Mouse (Mus musculus): ENCODE measurements around the gene Rhbdd3. TPM values are rescaled to one million over a fixed set of nuclear protein-coding genes. Genes with fewer than 3 reads are reported as not detected.

The Rhbdd3 gene
- polyA plus RNA-seq (2016; fragmentation: Nextera tagmentation; extraction: Ambion mirVana): 26.5 and 28.4 TPM in 2 replicates

GRCm38 (mm10) chr11:5098736-5099542 lies at the start of gene Rhbdd3, which contains the start of gene Ewsr1:
Gene Rhbdd3, plus strand, starts transcription at chr11:5098926.
Gene Ewsr1, minus strand, starts transcription at chr11:5099266.
- Histone ChIP-seq H3K36me3 (peaks cover 10% of the 10 kb centered on the region), H3K9ac (peak within 1 kb of the TSS; percentile 99), H3K4me3 (peak within 1 kb of the TSS; percentile 94), H3K9me3 (replicated peaks) (no peaks in the 10 kb centered on the region), H3K4me1 (replicated peaks) (peaks cover 29% of the 10 kb centered on the region), H3K27me3 (replicated peaks) (no peaks in the 10 kb centered on the region), H3K27ac (ENCODE audit: poor library complexity, severe bottlenecking) (peak within 1 kb of the TSS; percentile 92), H3K4me2 (peak within 1 kb of the TSS; percentile 84)
- under 1% methylated on average over 90 of the region's 92 CpGs for WGBS
- peak; percentile 90 for ATAC-seq (ENCODE audit: insufficient number of reproducible peaks, low FRiP score)

- no peak overlapping the region for H3K9ac ChIP-seq
- peaks cover 6% of the 10 kb centered on the region; the same call in 1 of the 2 replicates for H3K4me1 ChIP-seq (replicated peaks)
- H3K4me3 ChIP-seq: no peak overlapping the region
- H3K36me3 ChIP-seq: no peaks in the 10 kb centered on the region
- no peaks in the 10 kb centered on the region for H3K9me3 ChIP-seq (replicated peaks)
- no peak overlapping the region for H3K27ac ChIP-seq (ENCODE audit: poor library complexity, severe bottlenecking)
- H3K27me3 ChIP-seq (replicated peaks): peaks cover 18% of the 10 kb centered on the region
- ATAC-seq (ENCODE audit: insufficient number of reproducible peaks, low FRiP score): no peak
- H3K4me2 ChIP-seq: no peak overlapping the region
- 79% methylated on average over 10 of the region's 10 CpGs for WGBS
Observed at GRCm38 (mm10) chr11:5051629-5052028, 47.1 kb upstream of the Rhbdd3 start.

GRCm38 (mm10) chr11:5052200-5052854 lies 46.4 kb upstream of the Rhbdd3 start:
- Histone ChIP-seq H3K4me1 (replicated peaks) (peaks cover 6% of the 10 kb centered on the region; the same call in 1 of the 2 replicates), H3K27ac (ENCODE audit: poor library complexity, severe bottlenecking) (no peak overlapping the region), H3K9me3 (replicated peaks) (no peaks in the 10 kb centered on the region), H3K36me3 (no peaks in the 10 kb centered on the region), H3K27me3 (replicated peaks) (peaks cover 25% of the 10 kb centered on the region), H3K9ac (no peak overlapping the region), H3K4me3 (no peak overlapping the region), H3K4me2 (no peak overlapping the region)
- no peak for ATAC-seq (ENCODE audit: insufficient number of reproducible peaks, low FRiP score)
- 64% methylated on average over 10 of the region's 10 CpGs for WGBS

- H3K9me3 ChIP-seq (replicated peaks): no peaks in the 10 kb centered on the region
- H3K27ac ChIP-seq (ENCODE audit: poor library complexity, severe bottlenecking): no peak overlapping the region
- no peak overlapping the region for H3K4me2 ChIP-seq
- 83% methylated on average over 14 of the region's 14 CpGs for WGBS
- no peak overlapping the region for H3K4me3 ChIP-seq
- peaks cover 20% of the 10 kb centered on the region for H3K4me1 ChIP-seq (replicated peaks)
- H3K9ac ChIP-seq: no peak overlapping the region
- no peak for ATAC-seq (ENCODE audit: insufficient number of reproducible peaks, low FRiP score)
- H3K27me3 ChIP-seq (replicated peaks): peaks cover 43% of the 10 kb centered on the region
- H3K36me3 ChIP-seq: no peaks in the 10 kb centered on the region
Observed at GRCm38 (mm10) chr11:5054151-5054550, 44.6 kb upstream of the Rhbdd3 start.

GRCm38 (mm10) chr11:5054874-5055273 lies 43.9 kb upstream of the Rhbdd3 start:
- WGBS: 47% methylated on average over 6 of the region's 6 CpGs
- H3K9me3 ChIP-seq (replicated peaks): no peaks in the 10 kb centered on the region
- no peak overlapping the region for H3K4me3 ChIP-seq
- H3K9ac ChIP-seq: no peak overlapping the region
- H3K4me1 ChIP-seq (replicated peaks): peaks cover 27% of the 10 kb centered on the region
- H3K4me2 ChIP-seq: no peak overlapping the region
- H3K36me3 ChIP-seq: no peaks in the 10 kb centered on the region
- H3K27ac ChIP-seq (ENCODE audit: poor library complexity, severe bottlenecking): no peak overlapping the region
- ATAC-seq (ENCODE audit: insufficient number of reproducible peaks, low FRiP score): no peak
- peaks cover 50% of the 10 kb centered on the region for H3K27me3 ChIP-seq (replicated peaks)

- Histone ChIP-seq H3K9ac (no peak overlapping the region), H3K4me1 (replicated peaks) (peaks cover 33% of the 10 kb centered on the region), H3K27me3 (replicated peaks) (peaks cover 64% of the 10 kb centered on the region), H3K9me3 (replicated peaks) (no peaks in the 10 kb centered on the region), H3K36me3 (0 out of 2 replicates have a peak, but pooled peaks cover 8% of the 10 kb centered on the region), H3K4me2 (no peak overlapping the region), H3K27ac (ENCODE audit: poor library complexity, severe bottlenecking) (no peak overlapping the region), H3K4me3 (no peak overlapping the region)
- WGBS: 44% methylated on average over 23 of the region's 23 CpGs
- ATAC-seq (ENCODE audit: insufficient number of reproducible peaks, low FRiP score): no peak
Observed at GRCm38 (mm10) chr11:5055945-5056938, 42.5 kb upstream of the Rhbdd3 start.

GRCm38 (mm10) chr11:5057064-5057463 lies 41.7 kb upstream of the Rhbdd3 start:
- Histone ChIP-seq H3K4me3 (no peak overlapping the region), H3K36me3 (0 out of 2 replicates have a peak, but pooled peaks cover 8% of the 10 kb centered on the region), H3K4me1 (replicated peaks) (peaks cover 41% of the 10 kb centered on the region), H3K4me2 (no peak overlapping the region), H3K27me3 (replicated peaks) (peaks cover 70% of the 10 kb centered on the region), H3K9ac (no peak overlapping the region), H3K9me3 (replicated peaks) (no peaks in the 10 kb centered on the region), H3K27ac (ENCODE audit: poor library complexity, severe bottlenecking) (no peak overlapping the region)
- no peak for ATAC-seq (ENCODE audit: insufficient number of reproducible peaks, low FRiP score)
- 62% methylated on average over 8 of the region's 8 CpGs for WGBS

- peaks cover 74% of the 10 kb centered on the region for H3K27me3 ChIP-seq (replicated peaks)
Observed at GRCm38 (mm10) chr11:5057541-5057855, 41.2 kb upstream of the Rhbdd3 start.

GRCm38 (mm10) chr11:5057856-5058641 lies 40.7 kb upstream of the Rhbdd3 start, which contains the start of gene Rasl10a:
Gene Rasl10a, plus strand, starts transcription at chr11:5058128.
- H3K27ac ChIP-seq (ENCODE audit: poor library complexity, severe bottlenecking): no peak within 1 kb of the TSS
- H3K9me3 ChIP-seq (replicated peaks): no peaks in the 10 kb centered on the region
- peaks cover 79% of the 10 kb centered on the region for H3K27me3 ChIP-seq (replicated peaks)
- H3K4me2 ChIP-seq: peak within 1 kb of the TSS; percentile 90
- 1% methylated on average over 75 of the region's 77 CpGs for WGBS
- peaks cover 51% of the 10 kb centered on the region for H3K4me1 ChIP-seq (replicated peaks)
- H3K9ac ChIP-seq: peak within 1 kb of the TSS; percentile 69
- no peak for ATAC-seq (ENCODE audit: insufficient number of reproducible peaks, low FRiP score)
- H3K36me3 ChIP-seq: 0 out of 2 replicates have a peak, but pooled peaks cover 8% of the 10 kb centered on the region
- H3K4me3 ChIP-seq: peak within 1 kb of the TSS; percentile 54

More at GRCm38 (mm10) chr11:5057541-5057855, 41.2 kb upstream of the Rhbdd3 start:
- peak overlapping the region; percentile 69 for H3K9ac ChIP-seq
- H3K9me3 ChIP-seq (replicated peaks): no peaks in the 10 kb centered on the region
- H3K27ac ChIP-seq (ENCODE audit: poor library complexity, severe bottlenecking): no peak overlapping the region
- peak overlapping the region; percentile 54 for H3K4me3 ChIP-seq
- 20% methylated on average over 8 of the region's 8 CpGs for WGBS
- peak overlapping the region; percentile 90 for H3K4me2 ChIP-seq
- ATAC-seq (ENCODE audit: insufficient number of reproducible peaks, low FRiP score): no peak
- 0 out of 2 replicates have a peak, but pooled peaks cover 8% of the 10 kb centered on the region for H3K36me3 ChIP-seq
- peaks cover 45% of the 10 kb centered on the region for H3K4me1 ChIP-seq (replicated peaks)

- WGBS: 37% methylated on average over 9 of the region's 9 CpGs
- peak overlapping the region; percentile 54 for H3K4me3 ChIP-seq
Observed at GRCm38 (mm10) chr11:5058783-5059182, 39.9 kb upstream of the Rhbdd3 start.

More at GRCm38 (mm10) chr11:5058783-5059182, 39.9 kb upstream of the Rhbdd3 start:
- peaks cover 87% of the 10 kb centered on the region for H3K27me3 ChIP-seq (replicated peaks)
- 0 out of 2 replicates have a peak, but pooled peaks cover 8% of the 10 kb centered on the region for H3K36me3 ChIP-seq
- H3K27ac ChIP-seq (ENCODE audit: poor library complexity, severe bottlenecking): no peak overlapping the region
- no peak for ATAC-seq (ENCODE audit: insufficient number of reproducible peaks, low FRiP score)
- no peaks in the 10 kb centered on the region for H3K9me3 ChIP-seq (replicated peaks)
- no peak overlapping the region for H3K9ac ChIP-seq
- H3K4me2 ChIP-seq: peak overlapping the region; percentile 90; the same call in 1 of the 2 replicates
- peaks cover 58% of the 10 kb centered on the region for H3K4me1 ChIP-seq (replicated peaks)

Measured in heart, embryonic 12.5 days (tissue).